Mouse (Mus musculus): ENCODE data around the gene Zfp362. TPM values are rescaled to one million over a fixed set of nuclear protein-coding genes. Genes with fewer than 3 reads are reported as not detected.

The Zfp362 gene
- total and polyA plus RNA-seq, 3 experiments: 9.7 to 70.1 (median 16.1) TPM

- peaks cover 10% of the 10 kb centered on the region for H3K9me3 ChIP-seq (replicated peaks; ENCODE audit: low read length)
- no peak overlapping the region for H3K27ac ChIP-seq (ENCODE audit: insufficient read depth, low read depth)
- H3K79me2 ChIP-seq (replicated peaks; ENCODE audit: control insufficient read depth, extremely low read depth, insufficient read depth, poor library complexity, severe bottlenecking): no peaks in the 10 kb centered on the region
- H3K9ac ChIP-seq (ENCODE audit: insufficient read depth, low read depth): no peak overlapping the region
- dilution Hi-C loops (cut with MboI; ENCODE audit: extremely low pct_ligation_motif_present, extremely low pct_unique_long_range_greater_than_20kb, low sequenced_read_pairs) (no loop called here), in situ Hi-C loops (cut with MboI; ENCODE audit: low pct_ligation_motif_present, low pct_unique_long_range_greater_than_20kb, low sequenced_read_pairs) (no loop called here)
- H3K4me3 ChIP-seq (replicated peaks in 1 of 3; ENCODE audit: low read depth in 2 of 3, low read length in 2 of 3, poor library complexity in 1 of 3): no peak overlapping the region
- DNase-seq (ENCODE audit: extremely low read depth): no peak
- peaks cover 0 to 9% of the 10 kb centered on the region in 2 experiments for H3K36me3 ChIP-seq (replicated peaks in 1 of 2; ENCODE audit: control insufficient read depth in 1 of 2, insufficient read depth in 1 of 2, low read length in 1 of 2)
- no peak overlapping the region for H3K4me2 ChIP-seq (ENCODE audit: insufficient read depth, low read depth, poor library complexity, severe bottlenecking)
- H3K27me3 ChIP-seq (replicated peaks): no peaks in the 10 kb centered on the region
- peaks cover 6 to 29% of the 10 kb centered on the region in 2 experiments; a peak in 3 of 4 replicates for H3K4me1 ChIP-seq (ENCODE audit: control insufficient read depth in 1 of 2, insufficient read depth in 2 of 2)
- TF ChIP-seq POLR2AphosphoS2 (IDR thresholded peaks at IDR 0.05; ENCODE audit: low read depth, low read length) (no peak), TBP (conservative IDR thresholded peaks at IDR 0.05; ENCODE audit: low read depth, low read length) (no peak), E2F4 (IDR thresholded peaks at IDR 0.05; ENCODE audit: insufficient replicate concordance, low read depth, low read length) (no peak), CTCF (conservative IDR thresholded peaks at IDR 0.05 in 1 of 2, IDR thresholded peaks at IDR 0.05 in 1 of 2; ENCODE audit: low read depth in 2 of 2, low read length in 2 of 2) (no peak), MEF2A (IDR thresholded peaks at IDR 0.05; ENCODE audit: borderline replicate concordance, low read depth, low read length) (no peak), KAT2A (IDR thresholded peaks at IDR 0.05; ENCODE audit: insufficient replicate concordance, low read length) (no peak), CHD1 (IDR thresholded peaks at IDR 0.05; ENCODE audit: low read depth, low read length) (no peak), MXI1 (IDR thresholded peaks at IDR 0.05; ENCODE audit: low read depth, low read length) (no peak), HCFC1 (IDR thresholded peaks at IDR 0.05; ENCODE audit: low read depth, low read length) (no peak)
These were observed 38.9 kb downstream of the Zfp362 start for GRCm38 (mm10) chr4:128766929-128767328.

- Histone ChIP-seq H3K27ac (ENCODE audit: insufficient read depth, low read depth) (no peak overlapping the region), H3K4me2 (ENCODE audit: insufficient read depth, low read depth, poor library complexity, severe bottlenecking) (no peak overlapping the region), H3K4me1 (ENCODE audit: control insufficient read depth in 1 of 2, insufficient read depth in 2 of 2) (peaks cover under 1 to 16% of the 10 kb centered on the region in 2 experiments; a peak in 3 of 4 replicates), H3K4me3 (replicated peaks in 1 of 3; ENCODE audit: low read depth in 2 of 3, low read length in 2 of 3, poor library complexity in 1 of 3) (no peak overlapping the region), H3K79me2 (replicated peaks; ENCODE audit: control insufficient read depth, extremely low read depth, insufficient read depth, poor library complexity, severe bottlenecking) (no peaks in the 10 kb centered on the region), H3K27me3 (replicated peaks) (no peaks in the 10 kb centered on the region), H3K36me3 (replicated peaks in 1 of 2; ENCODE audit: control insufficient read depth in 1 of 2, insufficient read depth in 1 of 2, low read length in 1 of 2) (peaks cover 0 to 5% of the 10 kb centered on the region in 2 experiments), H3K9ac (ENCODE audit: insufficient read depth, low read depth) (no peak overlapping the region), H3K9me3 (replicated peaks; ENCODE audit: low read length) (peaks cover 11% of the 10 kb centered on the region)
- dilution Hi-C loops (cut with MboI; ENCODE audit: extremely low pct_ligation_motif_present, extremely low pct_unique_long_range_greater_than_20kb, low sequenced_read_pairs): no loop called here
- TF ChIP-seq ELF1 (IDR thresholded peaks at IDR 0.05; ENCODE audit: low read depth, low read length): no peak
- no peak for TF ChIP-seq KAT2A (IDR thresholded peaks at IDR 0.05; ENCODE audit: insufficient replicate concordance, low read length)
- TF ChIP-seq RCOR1 (conservative IDR thresholded peaks at IDR 0.05; ENCODE audit: low read depth, low read length): no peak
- TF ChIP-seq MXI1 (IDR thresholded peaks at IDR 0.05; ENCODE audit: low read depth, low read length): no peak
- no peak for TF ChIP-seq ZC3H11A (IDR thresholded peaks at IDR 0.05; ENCODE audit: low read depth, low read length)
- TF ChIP-seq USF1 (IDR thresholded peaks at IDR 0.05; ENCODE audit: low read depth, low read length): no peak
- TF ChIP-seq HCFC1 (IDR thresholded peaks at IDR 0.05; ENCODE audit: low read depth, low read length): no peak
- TF ChIP-seq PAX5 (IDR thresholded peaks at IDR 0.05; ENCODE audit: low read length): no peak
- no peak for TF ChIP-seq ZMIZ1 (IDR thresholded peaks at IDR 0.05; ENCODE audit: low read depth, low read length)
- no peak for TF ChIP-seq MAFK (IDR thresholded peaks at IDR 0.05; ENCODE audit: insufficient replicate concordance, low read length)
- no peak for TF ChIP-seq ZNF384 (IDR thresholded peaks at IDR 0.05; ENCODE audit: low read depth, low read length)
- TF ChIP-seq BHLHE40 (IDR thresholded peaks at IDR 0.05; ENCODE audit: low read depth, low read length): no peak
- no peak for TF ChIP-seq TBP (conservative IDR thresholded peaks at IDR 0.05; ENCODE audit: low read depth, low read length)
- no peak for TF ChIP-seq E2F4 (IDR thresholded peaks at IDR 0.05; ENCODE audit: insufficient replicate concordance, low read depth, low read length)
- no peak for TF ChIP-seq UBTF (IDR thresholded peaks at IDR 0.05; ENCODE audit: low read depth, low read length)
- TF ChIP-seq CTCF (conservative IDR thresholded peaks at IDR 0.05 in 1 of 2, IDR thresholded peaks at IDR 0.05 in 1 of 2; ENCODE audit: low read depth in 2 of 2, low read length in 2 of 2): no peak
- DNase-seq (ENCODE audit: extremely low read depth): no peak
- in situ Hi-C loops (cut with MboI; ENCODE audit: low pct_ligation_motif_present, low pct_unique_long_range_greater_than_20kb, low sequenced_read_pairs): no loop called here
These were observed 45.8 kb downstream of the Zfp362 start for GRCm38 (mm10) chr4:128760029-128760428.
